Mouse (Mus musculus) megakaryocyte, embryonic 14.5 days (primary cell): ENCODE results near the gene Rlf.

Experiments
- FLI1 ChIP-seq: IDR thresholded peaks from 2 replicates; pipeline ENCODE4 v1.6.1; 2012; ENCODE audit warnings: low read length, inconsistent platforms, mixed read lengths
- GATA1 ChIP-seq: IDR thresholded peaks from 3 replicates; pipeline ENCODE4 v1.6.1; 2012; ENCODE audit warnings: mixed read lengths, low read length, inconsistent platforms, borderline replicate concordance

DNA sequence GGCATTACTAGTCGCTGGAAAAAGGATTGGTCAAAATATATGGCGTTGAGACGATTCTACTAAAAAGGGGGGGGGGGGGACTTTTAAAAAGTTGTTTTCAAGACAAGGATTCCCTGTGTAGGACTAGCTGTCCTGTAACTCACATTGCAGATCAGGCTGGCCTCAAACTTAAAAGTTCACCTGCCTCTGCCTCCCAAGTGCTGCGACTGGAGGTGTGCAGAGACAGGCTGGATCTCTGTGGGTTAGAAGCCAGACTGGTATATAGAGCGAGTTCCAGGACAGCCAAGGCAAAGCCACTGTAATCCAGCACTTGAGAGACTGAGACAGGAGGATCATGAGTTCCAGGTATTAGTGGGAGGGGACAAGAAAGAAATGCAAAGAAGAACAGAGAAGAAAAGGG, 605 bp upstream of the Rlf start:
- TF ChIP-seq FLI1, result no peak
- no peak for TF ChIP-seq GATA1
